Mouse (Mus musculus): Measurements from ENCODE around the gene Gm7029. TPM values are rescaled to one million over a fixed set of nuclear protein-coding genes. Genes with fewer than 3 reads are reported as not detected.
"Not testable (repeated sequence)": the region's sequence is repeated elsewhere in the genome, so short reads cannot be mapped to it uniquely, and the experiment has no call there.

Gene Gm7029
- not detected in 2 replicates for polyA plus RNA-seq (2014; fragmentation: Nextera tagmentation; extraction: Ambion mirVana)

DNA sequence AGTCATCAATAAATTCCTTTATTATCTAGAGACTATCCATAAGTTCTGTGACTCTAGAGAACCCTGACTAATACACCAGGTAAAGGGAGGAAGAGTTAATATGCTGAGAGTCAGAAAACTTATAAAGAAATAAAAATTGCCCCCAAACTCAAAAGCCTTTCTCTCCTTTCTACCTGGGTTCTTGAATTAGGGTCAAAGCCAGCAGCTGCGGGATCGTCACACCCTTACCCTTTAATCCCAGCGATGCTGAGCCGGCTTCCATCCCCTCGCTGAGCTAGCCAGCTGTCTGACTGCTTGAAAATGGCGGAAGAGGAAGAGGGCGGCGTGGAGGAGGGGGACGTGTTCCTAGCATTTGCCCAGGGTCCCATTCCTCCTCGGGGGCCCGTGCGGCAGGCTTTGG, at the start of gene Gm7029:
TSS of gene Gm7029 (plus strand) at position 301 of the 400 bp plus-strand sequence.
- H3K27me3 ChIP-seq (ENCODE audit: control insufficient read depth, insufficient read depth, low read length): not testable (repeated sequence)
- WGBS: 84% methylated on average over 3 of the region's 12 CpGs

DNA sequence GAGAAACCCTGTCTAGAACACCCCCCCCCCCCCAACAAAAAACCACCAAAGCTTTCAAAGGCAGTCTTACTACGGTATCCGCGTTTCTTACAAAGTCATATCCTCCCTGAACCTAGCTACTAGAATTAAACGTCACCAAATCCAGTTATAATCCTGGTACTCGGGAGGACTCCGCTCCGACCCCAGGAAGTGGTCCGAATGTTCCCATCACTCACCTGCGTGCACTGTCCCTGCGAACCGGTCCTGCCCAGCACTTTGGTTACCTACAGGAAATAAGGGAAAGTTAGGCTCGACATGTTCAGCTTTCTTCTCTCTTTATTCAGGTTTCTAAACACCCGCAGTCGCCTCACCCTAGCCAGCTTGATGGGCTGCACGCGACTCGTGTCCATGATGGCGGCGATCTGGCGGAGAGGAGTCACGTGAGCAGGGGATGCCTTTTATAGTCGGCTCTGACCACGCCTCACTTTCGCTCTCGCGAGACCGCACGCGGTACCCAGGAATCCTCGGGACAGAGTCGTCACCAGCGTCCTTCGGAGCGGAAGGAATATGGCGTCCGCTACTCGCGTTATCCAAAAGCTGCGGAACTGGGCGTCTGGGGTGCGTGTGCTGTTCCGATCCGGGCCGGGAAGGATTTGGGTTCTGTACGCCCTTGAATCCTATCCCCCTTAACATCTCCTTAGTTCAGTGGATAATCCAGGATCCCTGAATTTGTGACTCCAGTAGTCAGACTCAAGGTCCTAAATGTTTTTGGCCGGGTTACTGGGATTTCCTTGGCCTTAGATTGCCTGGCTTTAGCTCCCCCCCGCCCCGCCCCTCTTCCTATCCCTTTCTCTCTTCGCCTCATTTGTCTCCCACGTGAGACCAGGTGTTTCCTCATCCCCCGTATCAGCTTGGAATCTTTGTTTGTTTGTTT, 49.3 kb upstream of the Gm7029 start, which contains the start of the genes Rps28 and Ndufa7:
TSS of gene Rps28 (minus strand) at position 479 of the 913 bp plus-strand sequence.
TSS of gene Ndufa7 (plus strand) at position 489 of the 913 bp plus-strand sequence.
- Histone ChIP-seq H3K4me2 (replicated peaks) (peak within 1 kb of the TSS; percentile 75), H3K4me3 (replicated peaks; ENCODE audit: low read length) (peak within 1 kb of the TSS; percentile 68), H3K9ac (peak within 1 kb of the TSS; percentile 83), H3K27ac (peak within 1 kb of the TSS; percentile 86), H3K27me3 (ENCODE audit: control insufficient read depth, insufficient read depth, low read length) (no peaks in the 10 kb centered on the region), H3K36me3 (replicated peaks; ENCODE audit: control insufficient read depth, insufficient read depth) (peaks cover 53% of the 10 kb centered on the region), H3K9me3 (ENCODE audit: control insufficient read depth, low read length) (no peaks in the 10 kb centered on the region), H3K4me1 (replicated peaks; ENCODE audit: control insufficient read depth, insufficient read depth, low read length) (peaks cover 23% of the 10 kb centered on the region)
- ATAC-seq (ENCODE audit: low FRiP score) (peak; percentile 95), DNase-seq (ENCODE audit: low spot score) (peak; percentile 99)
- WGBS: under 1% methylated on average over 51 of the region's 51 CpGs

More for the DNA sequence above, at the start of gene Gm7029:
- H3K9ac ChIP-seq; H3K4me1 ChIP-seq (replicated peaks; ENCODE audit: control insufficient read depth, insufficient read depth, low read length); H3K9me3 ChIP-seq (ENCODE audit: control insufficient read depth, low read length); H3K4me2 ChIP-seq (replicated peaks); H3K36me3 ChIP-seq (replicated peaks; ENCODE audit: control insufficient read depth, insufficient read depth); H3K4me3 ChIP-seq (replicated peaks; ENCODE audit: low read length); DNase-seq (ENCODE audit: low spot score); H3K27ac ChIP-seq; ATAC-seq (ENCODE audit: low FRiP score): not testable (repeated sequence)

DNA sequence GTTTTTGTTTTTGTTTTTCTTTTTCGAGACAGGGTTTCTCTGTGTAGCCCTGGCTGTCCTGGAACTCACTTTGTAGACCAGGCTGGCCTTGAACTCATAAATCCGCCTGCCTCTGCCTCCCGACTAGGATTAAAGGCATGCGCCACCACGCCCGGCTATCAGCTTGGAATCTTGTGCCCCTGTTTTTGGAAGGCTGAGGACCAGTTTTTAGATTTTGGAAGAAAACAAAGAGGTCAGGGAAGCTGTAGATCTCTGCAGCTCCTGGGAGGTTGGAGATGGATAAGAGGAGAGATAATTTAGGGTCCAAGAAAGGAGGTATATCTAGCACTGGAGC, 48.7 kb upstream of the Gm7029 start:
- not testable (repeated sequence) for H3K9me3 ChIP-seq (ENCODE audit: control insufficient read depth, low read length); H3K27me3 ChIP-seq (ENCODE audit: control insufficient read depth, insufficient read depth, low read length); DNase-seq (ENCODE audit: low spot score); ATAC-seq (ENCODE audit: low FRiP score)
- peak overlapping the region; percentile 83 for H3K9ac ChIP-seq
- H3K4me1 ChIP-seq (replicated peaks; ENCODE audit: control insufficient read depth, insufficient read depth, low read length): peaks cover 23% of the 10 kb centered on the region
- H3K36me3 ChIP-seq (replicated peaks; ENCODE audit: control insufficient read depth, insufficient read depth): peaks cover 53% of the 10 kb centered on the region
- H3K4me3 ChIP-seq (replicated peaks; ENCODE audit: low read length): peak overlapping the region; percentile 68
- WGBS: 10% methylated on average over 6 of the region's 6 CpGs
- peak overlapping the region; percentile 86 for H3K27ac ChIP-seq
- H3K4me2 ChIP-seq (replicated peaks): peak overlapping the region; percentile 70

DNA sequence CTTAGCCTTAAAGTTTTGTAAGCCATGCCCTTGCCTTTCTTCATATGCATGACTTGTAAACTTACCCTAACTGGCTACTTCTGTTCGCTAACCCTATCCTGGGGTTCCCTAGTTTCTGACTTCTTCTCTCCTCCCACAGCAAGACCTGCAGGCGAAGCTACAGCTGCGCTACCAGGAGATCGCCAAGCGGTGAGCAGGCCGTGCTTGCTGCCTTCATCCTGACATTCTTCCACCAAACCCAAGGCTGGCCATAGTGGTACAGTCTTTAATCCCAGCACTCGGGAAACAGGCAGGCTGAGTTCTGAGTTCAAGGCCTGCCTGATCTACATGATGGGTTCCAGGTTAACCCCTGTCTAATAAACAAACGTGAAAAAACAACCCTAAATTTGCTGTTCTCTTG, 48.2 kb upstream of the Gm7029 start:
- H3K4me2 ChIP-seq (replicated peaks): peak overlapping the region; percentile 70
- peak overlapping the region; percentile 68 for H3K4me3 ChIP-seq (replicated peaks; ENCODE audit: low read length)
- H3K9me3 ChIP-seq (ENCODE audit: control insufficient read depth, low read length): no peaks in the 10 kb centered on the region
- DNase-seq (ENCODE audit: low spot score) (no peak), ATAC-seq (ENCODE audit: low FRiP score) (no peak)
- no peaks in the 10 kb centered on the region for H3K27me3 ChIP-seq (ENCODE audit: control insufficient read depth, insufficient read depth, low read length)
- peak overlapping the region; percentile 83 for H3K9ac ChIP-seq
- 88% methylated on average over 8 of the region's 8 CpGs for WGBS
- peaks cover 53% of the 10 kb centered on the region for H3K36me3 ChIP-seq (replicated peaks; ENCODE audit: control insufficient read depth, insufficient read depth)
- no peak overlapping the region for H3K27ac ChIP-seq
- H3K4me1 ChIP-seq (replicated peaks; ENCODE audit: control insufficient read depth, insufficient read depth, low read length): peaks cover 23% of the 10 kb centered on the region

DNA sequence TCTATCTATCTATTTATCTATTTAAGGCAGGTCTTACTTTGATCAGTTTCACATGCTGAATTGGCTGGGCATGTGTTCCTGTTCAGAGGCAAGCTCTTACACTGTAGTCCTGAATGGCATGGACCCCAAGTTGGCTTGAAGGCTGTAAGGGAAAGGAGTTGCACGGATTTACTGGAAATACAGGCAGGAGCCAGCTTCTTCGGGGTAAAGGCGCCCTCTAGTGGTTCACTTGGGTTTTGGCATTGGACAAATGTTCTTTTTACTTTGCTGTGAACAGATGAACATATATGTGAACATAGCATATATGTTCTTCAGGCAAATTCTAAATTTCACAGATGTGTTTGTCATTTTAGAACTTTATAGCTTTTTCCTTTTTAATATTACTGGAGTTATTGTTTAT, 46.8 kb upstream of the Gm7029 start:
- H3K9ac ChIP-seq: no peak overlapping the region
- 2% methylated on average over 3 of the region's 3 CpGs for WGBS
- H3K36me3 ChIP-seq (replicated peaks; ENCODE audit: control insufficient read depth, insufficient read depth): peaks cover 51% of the 10 kb centered on the region
- DNase-seq (ENCODE audit: low spot score) (peak; percentile 87), ATAC-seq (ENCODE audit: low FRiP score) (no peak)
- H3K27me3 ChIP-seq (ENCODE audit: control insufficient read depth, insufficient read depth, low read length): no peaks in the 10 kb centered on the region
- no peak overlapping the region for H3K4me3 ChIP-seq (replicated peaks; ENCODE audit: low read length)
- H3K27ac ChIP-seq: no peak overlapping the region
- no peaks in the 10 kb centered on the region for H3K9me3 ChIP-seq (ENCODE audit: control insufficient read depth, low read length)
- no peak overlapping the region for H3K4me2 ChIP-seq (replicated peaks)
- H3K4me1 ChIP-seq (replicated peaks; ENCODE audit: control insufficient read depth, insufficient read depth, low read length): peaks cover 23% of the 10 kb centered on the region

DNA sequence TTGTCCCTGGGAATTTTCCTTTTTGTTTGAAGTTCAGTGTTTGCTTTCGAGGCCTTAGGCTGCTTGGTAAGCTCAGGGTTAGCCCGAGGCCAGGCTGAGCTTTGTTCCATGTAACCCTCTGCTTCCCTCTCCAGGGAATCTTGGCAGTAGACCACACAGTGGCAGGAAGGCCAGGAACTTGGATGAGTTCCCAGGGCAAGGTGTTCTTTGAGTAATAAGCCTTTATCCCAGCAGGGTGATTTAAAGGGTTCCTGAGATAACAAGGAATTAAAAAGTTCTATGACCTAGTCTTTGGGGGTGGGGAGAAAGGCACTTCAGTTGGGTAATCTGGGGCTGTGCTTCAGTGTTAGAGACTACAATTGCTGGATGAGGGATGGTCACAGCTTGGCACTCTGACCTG, 44.7 kb upstream of the Gm7029 start:
- peaks cover 59% of the 10 kb centered on the region for H3K36me3 ChIP-seq (replicated peaks; ENCODE audit: control insufficient read depth, insufficient read depth)
- no peak for DNase-seq (ENCODE audit: low spot score)

DNA sequence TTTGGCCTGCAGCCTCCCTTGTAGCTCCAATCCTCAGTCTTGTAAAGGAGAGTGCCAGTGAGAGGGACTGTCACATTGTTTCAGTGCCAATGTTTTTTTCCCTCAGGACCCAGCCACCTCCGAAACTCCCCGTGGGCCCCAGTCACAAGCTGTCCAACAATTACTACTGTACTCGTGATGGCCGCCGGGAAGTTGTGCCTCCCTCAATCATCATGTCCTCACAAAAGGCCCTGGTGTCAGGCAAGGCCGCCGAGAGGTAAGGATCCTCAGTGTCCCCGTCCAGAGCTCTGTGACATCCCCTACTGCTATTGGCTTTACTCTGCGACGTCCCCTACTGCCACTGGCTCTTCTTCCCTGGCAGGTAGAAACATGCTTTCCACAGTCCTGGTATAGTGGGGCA, 44.1 kb upstream of the Gm7029 start:
- Histone ChIP-seq H3K27me3 (ENCODE audit: control insufficient read depth, insufficient read depth, low read length) (no peaks in the 10 kb centered on the region), H3K36me3 (replicated peaks; ENCODE audit: control insufficient read depth, insufficient read depth) (peaks cover 65% of the 10 kb centered on the region), H3K4me2 (replicated peaks) (no peak overlapping the region), H3K9me3 (ENCODE audit: control insufficient read depth, low read length) (no peaks in the 10 kb centered on the region), H3K4me1 (replicated peaks; ENCODE audit: control insufficient read depth, insufficient read depth, low read length) (peaks cover 9% of the 10 kb centered on the region), H3K9ac (no peak overlapping the region), H3K27ac (no peak overlapping the region), H3K4me3 (replicated peaks; ENCODE audit: low read length) (no peak overlapping the region)
- ATAC-seq (ENCODE audit: low FRiP score) (no peak), DNase-seq (ENCODE audit: low spot score) (no peak)
- WGBS: 92% methylated on average over 10 of the region's 10 CpGs

More for the DNA sequence above, 44.7 kb upstream of the Gm7029 start:
- no peaks in the 10 kb centered on the region for H3K27me3 ChIP-seq (ENCODE audit: control insufficient read depth, insufficient read depth, low read length)
- WGBS: 75% methylated on average over 2 of the region's 2 CpGs
- H3K4me1 ChIP-seq (replicated peaks; ENCODE audit: control insufficient read depth, insufficient read depth, low read length): peaks cover 9% of the 10 kb centered on the region
- no peak overlapping the region for H3K4me3 ChIP-seq (replicated peaks; ENCODE audit: low read length)
- H3K9ac ChIP-seq: no peak overlapping the region
- H3K27ac ChIP-seq: no peak overlapping the region
- no peak for ATAC-seq (ENCODE audit: low FRiP score)
- no peaks in the 10 kb centered on the region for H3K9me3 ChIP-seq (ENCODE audit: control insufficient read depth, low read length)
- no peak overlapping the region for H3K4me2 ChIP-seq (replicated peaks)

DNA sequence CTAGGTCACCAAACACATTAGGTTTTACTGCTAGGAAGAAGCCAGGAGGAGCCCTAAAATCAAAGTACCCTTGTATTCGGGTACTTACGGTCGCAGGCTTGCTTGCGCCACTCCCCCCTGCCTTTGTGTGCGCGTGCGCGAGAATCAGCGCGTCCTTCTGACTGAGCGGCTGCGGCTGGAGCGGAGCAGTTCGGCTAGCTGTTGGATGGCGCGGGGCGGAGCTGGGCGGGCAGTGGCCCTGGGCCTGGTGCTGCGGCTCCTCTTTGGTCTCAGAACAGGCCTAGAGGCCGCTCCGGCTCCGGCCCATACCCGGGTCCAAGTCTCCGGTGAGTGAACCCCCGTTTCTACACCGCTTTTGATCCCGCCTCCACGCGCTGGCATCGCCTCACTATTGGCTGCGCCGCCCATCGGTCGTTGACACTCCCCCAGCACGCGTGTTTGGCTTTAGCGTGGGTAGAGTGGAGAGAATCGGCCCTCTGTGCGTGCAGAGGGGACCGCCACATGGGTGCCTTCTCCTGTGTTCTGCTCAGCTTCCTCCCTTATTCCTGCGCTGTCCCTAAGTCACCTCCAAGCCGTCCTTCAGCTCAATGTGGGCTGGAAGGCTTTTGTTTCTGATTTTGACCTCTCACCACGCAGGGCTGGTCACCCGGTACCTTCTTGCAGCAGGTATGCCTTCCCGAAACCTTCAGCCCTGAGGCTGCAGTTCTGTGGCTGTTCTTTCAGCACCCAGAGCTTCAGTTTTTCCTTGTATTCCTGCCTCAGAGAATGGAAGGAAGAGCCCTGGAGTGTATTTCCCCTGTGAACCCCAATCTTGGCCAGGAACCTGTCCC, 30.5 kb upstream of the Gm7029 start, which contains the start of gene Cd320:
TSS of gene Cd320 (plus strand) at position 126 of the 830 bp plus-strand sequence.
- peak within 1 kb of the TSS; percentile 93 for H3K4me3 ChIP-seq (replicated peaks; ENCODE audit: low read length)
- H3K4me1 ChIP-seq (replicated peaks; ENCODE audit: control insufficient read depth, insufficient read depth, low read length): peaks cover 14% of the 10 kb centered on the region
- no peaks in the 10 kb centered on the region for H3K27me3 ChIP-seq (ENCODE audit: control insufficient read depth, insufficient read depth, low read length)
- peak within 1 kb of the TSS; percentile 75 for H3K9ac ChIP-seq
- no peaks in the 10 kb centered on the region for H3K9me3 ChIP-seq (ENCODE audit: control insufficient read depth, low read length)
- DNase-seq (ENCODE audit: low spot score): peak; percentile 91
- peak; percentile 96 for ATAC-seq (ENCODE audit: low FRiP score)
- peak within 1 kb of the TSS; percentile 95 for H3K4me2 ChIP-seq (replicated peaks)
- WGBS: under 1% methylated on average over 45 of the region's 45 CpGs
- H3K36me3 ChIP-seq (replicated peaks; ENCODE audit: control insufficient read depth, insufficient read depth): peaks cover 33% of the 10 kb centered on the region
- peak within 1 kb of the TSS; percentile 80 for H3K27ac ChIP-seq

DNA sequence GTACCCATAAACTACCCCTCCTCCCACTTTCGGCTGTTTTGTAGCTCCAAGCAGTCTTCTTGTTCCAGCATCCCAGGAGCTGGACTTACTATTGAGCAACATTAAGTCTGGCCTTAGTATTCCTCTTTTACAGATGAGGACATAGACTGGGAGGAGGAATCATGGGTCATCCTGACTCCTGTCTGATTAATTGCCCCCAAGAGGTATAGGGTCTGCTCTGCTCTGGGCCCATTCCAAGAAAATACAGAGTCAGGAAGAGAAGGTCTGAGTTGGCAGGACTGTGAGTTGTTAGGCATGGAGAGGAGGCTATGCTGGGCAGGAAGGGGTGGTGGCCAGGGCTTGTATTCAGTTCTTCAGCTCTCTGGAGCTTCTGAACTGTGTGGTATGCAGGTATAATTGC, 29.4 kb upstream of the Gm7029 start:
- H3K9ac ChIP-seq: peak overlapping the region; percentile 75
- H3K4me3 ChIP-seq (replicated peaks; ENCODE audit: low read length): peak overlapping the region; percentile 93
- H3K4me1 ChIP-seq (replicated peaks; ENCODE audit: control insufficient read depth, insufficient read depth, low read length): peaks cover 14% of the 10 kb centered on the region
- peaks cover 32% of the 10 kb centered on the region for H3K36me3 ChIP-seq (replicated peaks; ENCODE audit: control insufficient read depth, insufficient read depth)
- H3K4me2 ChIP-seq (replicated peaks): peak overlapping the region; percentile 95
- H3K9me3 ChIP-seq (ENCODE audit: control insufficient read depth, low read length): no peaks in the 10 kb centered on the region
- DNase-seq (ENCODE audit: low spot score): no peak
- H3K27me3 ChIP-seq (ENCODE audit: control insufficient read depth, insufficient read depth, low read length): no peaks in the 10 kb centered on the region
- no peak overlapping the region for H3K27ac ChIP-seq
- ATAC-seq (ENCODE audit: low FRiP score): no peak
- WGBS: 79% methylated on average over 1 of the region's 1 CpGs

Measured in hindbrain, embryonic 14.5 days (tissue).